ENCODE assay signal across 16 mouse cellular contexts in the genomic region with DNA sequence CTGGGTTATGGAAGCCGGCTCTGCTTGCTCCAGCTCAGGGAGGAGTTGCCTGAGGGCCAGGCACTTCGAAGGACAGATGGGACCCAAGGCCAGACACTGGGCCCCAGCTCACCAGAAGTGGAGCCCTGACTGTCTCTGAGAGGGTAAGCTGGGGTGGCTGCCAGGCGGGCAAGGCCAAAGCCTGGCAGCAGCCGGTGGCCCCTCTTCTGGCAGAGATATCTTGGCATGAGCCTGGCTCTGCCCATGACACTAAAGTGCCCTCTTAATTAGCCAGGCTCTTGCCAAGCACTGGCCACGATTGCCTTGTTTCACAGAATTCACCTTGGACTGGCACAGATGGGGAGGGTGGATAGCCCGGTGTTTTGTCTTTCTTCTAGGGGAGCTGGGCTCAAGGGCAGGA. TPM values are rescaled to one million over a fixed set of nuclear protein-coding genes. Genes with fewer than 3 reads are reported as not detected.
DNase-seq lines count a peak whose midpoint lies in the region; ATAC-seq and TF ChIP-seq lines count a peak whose summit lies in the region.
"Had no signal": no experiment of that assay in that cellular context is flagged by ENCODE, and none has a peak within 500 bp of the region (broad histone marks: within the 10 kb centered on the region; RNA-seq: fewer than 3 reads in every experiment).

No protein-coding gene starts in this region.

- DNase-seq in forebrain, embryonic 14.5 days (ENCODE audit: low spot score), result peak; percentile 65
- DNase-seq in forebrain, postnatal 0 days, result no peak
- peak; percentile 92 for DNase-seq in left cerebral cortex, postnatal 4 days
- no peak for DNase-seq in left cerebral cortex, adult 2 months (ENCODE audit: extremely low spot score in 1 of 2, low spot score in 2 of 2)
- DNase-seq in adrenal gland, adult 8-10 months, result peak; percentile 89
- no peak for DNase-seq in embryonic facial prominence, embryonic 10.5 days (ENCODE audit: low spot score)
- no peak for DNase-seq in kidney, postnatal 14 days
- DNase-seq: cerebellum, postnatal 36 days; layer of hippocampus, adult 9-11 months; lung, embryonic 14.5 days; right cerebral cortex, postnatal 4 days had no signal

- no peak overlapping the region for H3K9ac ChIP-seq in forebrain, embryonic 14.5 days (ENCODE audit: low read length)
- no peak overlapping the region for H3K9ac ChIP-seq in forebrain, postnatal 0 days
- H3K9ac ChIP-seq: embryonic facial prominence, embryonic 12.5 days; kidney, embryonic 15.5 days; lung, embryonic 14.5 days; midbrain, embryonic 13.5 days had no signal

- no peaks in the 10 kb centered on the region for H3K4me1 ChIP-seq in forebrain, embryonic 14.5 days (ENCODE audit: control insufficient read depth, insufficient read depth, low read length)
- no peaks in the 10 kb centered on the region for H3K4me1 ChIP-seq in forebrain, postnatal 0 days (ENCODE audit: insufficient read depth)
- peaks cover 24% of the 10 kb centered on the region for H3K4me1 ChIP-seq in embryonic facial prominence, embryonic 10.5 days
- H3K4me1 ChIP-seq: midbrain, embryonic 13.5 days had no signal

- ATAC-seq in forebrain, embryonic 14.5 days, result no peak
- ATAC-seq in forebrain, postnatal 0 days, result no peak
- ATAC-seq: midbrain, embryonic 13.5 days had no signal

- intact Hi-C loops in left cerebral cortex, postnatal 4 days (cut with DNase I), result no loop called here
- intact Hi-C loops in left cerebral cortex, adult 2 months (cut with DNase I), result no loop called here

- no peak overlapping the region for H3K27ac ChIP-seq in forebrain, embryonic 14.5 days (ENCODE audit: low read depth, low read length)
- H3K27ac ChIP-seq in forebrain, postnatal 0 days (ENCODE audit: low read depth, low read length), result no peak overlapping the region
- H3K27ac ChIP-seq in left cerebral cortex, adult 2 months, result no peak overlapping the region
- peak overlapping the region; percentile 16 for H3K27ac ChIP-seq in embryonic facial prominence, embryonic 10.5 days (replicated peaks)
- H3K27ac ChIP-seq: embryonic facial prominence, embryonic 12.5 days; macrophage; midbrain, embryonic 13.5 days had no signal

- 57% methylated on average over 6 of the region's 6 CpGs for WGBS in forebrain, embryonic 14.5 days
- 47% methylated on average over 6 of the region's 6 CpGs for WGBS in forebrain, postnatal 0 days
- 81% methylated on average over 6 of the region's 6 CpGs for WGBS in embryonic facial prominence, embryonic 10.5 days

- no peak overlapping the region for H3K4me3 ChIP-seq in forebrain, embryonic 14.5 days (ENCODE audit: low read depth, low read length)
- no peak overlapping the region for H3K4me3 ChIP-seq in forebrain, postnatal 0 days (ENCODE audit: low read depth, low read length)
- no peak overlapping the region for H3K4me3 ChIP-seq in left cerebral cortex, adult 2 months
- no peak overlapping the region for H3K4me3 ChIP-seq in embryonic facial prominence, embryonic 10.5 days
- H3K4me3 ChIP-seq: embryonic facial prominence, embryonic 12.5 days; kidney, embryonic 15.5 days; midbrain, embryonic 13.5 days had no signal

- no peaks in the 10 kb centered on the region for H3K9me3 ChIP-seq in forebrain, embryonic 14.5 days (replicated peaks; ENCODE audit: control insufficient read depth, low read length)
- H3K9me3 ChIP-seq in forebrain, postnatal 0 days (ENCODE audit: low read length), result no peaks in the 10 kb centered on the region
- no peaks in the 10 kb centered on the region for H3K9me3 ChIP-seq in embryonic facial prominence, embryonic 10.5 days
- H3K9me3 ChIP-seq: embryonic facial prominence, embryonic 12.5 days; G1E; kidney, embryonic 15.5 days; midbrain, embryonic 13.5 days had no signal

- H3K4me2 ChIP-seq in forebrain, embryonic 14.5 days (ENCODE audit: low read length), result no peak overlapping the region
- no peak overlapping the region for H3K4me2 ChIP-seq in forebrain, postnatal 0 days (ENCODE audit: low read depth)
- H3K4me2 ChIP-seq: embryonic facial prominence, embryonic 12.5 days; lung, embryonic 14.5 days; midbrain, embryonic 13.5 days had no signal

- no peak for TF ChIP-seq CTCF in forebrain, postnatal 0 days (IDR thresholded peaks at IDR 0.05; ENCODE audit: low read depth)
- TF ChIP-seq CTCF in left cerebral cortex, adult 2 months (IDR thresholded peaks at IDR 0.05), result no peak

- H3K27me3 ChIP-seq in forebrain, embryonic 14.5 days (replicated peaks; ENCODE audit: control insufficient read depth, insufficient read depth, low read length), result no peaks in the 10 kb centered on the region
- H3K27me3 ChIP-seq in forebrain, postnatal 0 days (ENCODE audit: insufficient read depth, low read length), result no peaks in the 10 kb centered on the region
- H3K27me3 ChIP-seq in embryonic facial prominence, embryonic 10.5 days (replicated peaks; ENCODE audit: low read depth, poor library complexity, severe bottlenecking), result no peaks in the 10 kb centered on the region
- H3K27me3 ChIP-seq: embryonic facial prominence, embryonic 12.5 days; kidney, embryonic 15.5 days; midbrain, embryonic 13.5 days had no signal

- H3K36me3 ChIP-seq in forebrain, embryonic 14.5 days (ENCODE audit: control insufficient read depth, insufficient read depth, low read length), result no peaks in the 10 kb centered on the region
- no peaks in the 10 kb centered on the region for H3K36me3 ChIP-seq in forebrain, postnatal 0 days (ENCODE audit: insufficient read depth)
- no peaks in the 10 kb centered on the region for H3K36me3 ChIP-seq in embryonic facial prominence, embryonic 10.5 days (replicated peaks)
- H3K36me3 ChIP-seq: embryonic facial prominence, embryonic 12.5 days; G1E; kidney, embryonic 15.5 days; midbrain, embryonic 13.5 days had no signal

RNA-seq across cellular contexts. Expression of gene Fscn1, which starts 9.7 kb away (rescaled TPM):
- 477 and 560 TPM in 2 replicates for polyA plus RNA-seq in forebrain, embryonic 14.5 days (2014; fragmentation: Nextera tagmentation; extraction: Ambion mirVana)
- total RNA-seq in forebrain, postnatal 0 days (2014; rRNA removed), result 394 and 457 TPM in 2 replicates
- 522 and 558 TPM in 2 replicates for polyA plus RNA-seq in forebrain, postnatal 0 days (2015; fragmentation: Nextera tagmentation; extraction: Ambion mirVana)
- 100 to 1,000 TPM; 530 to 553 TPM for total RNA-seq in left cerebral cortex, postnatal 4 days (2021)
- 100 to 1,000 TPM; 334 to 344 TPM for total RNA-seq in left cerebral cortex, adult 2 months (2021)
- total RNA-seq in adrenal gland, adult 8-10 months (2022), result 10 to 100 TPM; 22.0 to 33.6 (median 31.7) TPM
- 759 and 790 TPM in 2 replicates for polyA plus RNA-seq in embryonic facial prominence, embryonic 10.5 days (2016; fragmentation: Nextera tagmentation; extraction: Ambion mirVana)
- total RNA-seq: G1E had no signal
- polyA plus RNA-seq: G1E had no signal

RNA-seq across cellular contexts. Expression of gene Actb, which starts 43.9 kb away (rescaled TPM):
- 18,122 and 18,216 TPM in 2 replicates for polyA plus RNA-seq in forebrain, embryonic 14.5 days (2014; fragmentation: Nextera tagmentation; extraction: Ambion mirVana)
- 5,288 and 5,744 TPM in 2 replicates for total RNA-seq in forebrain, postnatal 0 days (2014; rRNA removed)
- polyA plus RNA-seq in forebrain, postnatal 0 days (2015; fragmentation: Nextera tagmentation; extraction: Ambion mirVana), result 19,349 and 21,354 TPM in 2 replicates
- 1,000 to 10,000 TPM; 5,289 to 5,459 TPM for total RNA-seq in left cerebral cortex, postnatal 4 days (2021)
- total RNA-seq in left cerebral cortex, adult 2 months (2021), result 1,000 to 10,000 TPM; 2,227 to 2,233 TPM
- 1,000 to 10,000 TPM; 3,015 to 3,481 (median 3,228) TPM for total RNA-seq in adrenal gland, adult 8-10 months (2022)
- 15,960 and 16,856 TPM in 2 replicates for polyA plus RNA-seq in embryonic facial prominence, embryonic 10.5 days (2016; fragmentation: Nextera tagmentation; extraction: Ambion mirVana)

RNA-seq across cellular contexts. Expression of gene Fbxl18, which starts 55.2 kb away (rescaled TPM):
- polyA plus RNA-seq in forebrain, embryonic 14.5 days (2014; fragmentation: Nextera tagmentation; extraction: Ambion mirVana), result 14.5 and 20.8 TPM in 2 replicates
- 24.9 and 38.0 TPM in 2 replicates for total RNA-seq in forebrain, postnatal 0 days (2014; rRNA removed)
- polyA plus RNA-seq in forebrain, postnatal 0 days (2015; fragmentation: Nextera tagmentation; extraction: Ambion mirVana), result 14.9 and 27.0 TPM in 2 replicates
- total RNA-seq in left cerebral cortex, postnatal 4 days (2021), result 10 to 100 TPM; 34.6 to 35.8 TPM
- total RNA-seq in left cerebral cortex, adult 2 months (2021), result 10 to 100 TPM; 31.5 to 33.2 TPM
- total RNA-seq in adrenal gland, adult 8-10 months (2022), result 10 to 100 TPM; 14.0 to 18.5 (median 15.1) TPM
- polyA plus RNA-seq in embryonic facial prominence, embryonic 10.5 days (2016; fragmentation: Nextera tagmentation; extraction: Ambion mirVana), result 25.6 and 25.9 TPM in 2 replicates

Comparison
In these comparisons a context has a peak if more than half of its experiments do, and no peak if none do; other contexts are left out.
1. DNase-seq: peak in forebrain, embryonic 14.5 days (single experiment), left cerebral cortex, postnatal 4 days (single experiment) and adrenal gland, adult 8-10 months (single experiment); none in forebrain, postnatal 0 days (single experiment), left cerebral cortex, adult 2 months (0 of 2), embryonic facial prominence, embryonic 10.5 days (single experiment) and kidney, postnatal 14 days (single experiment).
2. RNA of gene Fscn1, which starts 9.7 kb away (total RNA-seq): 530 to 553 TPM in left cerebral cortex, postnatal 4 days, 394 to 457 TPM in forebrain, postnatal 0 days and 334 to 344 TPM in left cerebral cortex, adult 2 months; 22.0 to 33.6 TPM in adrenal gland, adult 8-10 months; every median in the first group is over 4 times any median in the second.